Mouse (Mus musculus) A20 (cell line): ENCODE measurements around the gene Igbp1b.

Source experiments
- DNase-seq: peaks from one replicate; pipeline ENCODE4 v3.0.0-alpha.2; 2011; ENCODE audit warnings: low read depth, low spot score

The Igbp1b gene

DNA sequence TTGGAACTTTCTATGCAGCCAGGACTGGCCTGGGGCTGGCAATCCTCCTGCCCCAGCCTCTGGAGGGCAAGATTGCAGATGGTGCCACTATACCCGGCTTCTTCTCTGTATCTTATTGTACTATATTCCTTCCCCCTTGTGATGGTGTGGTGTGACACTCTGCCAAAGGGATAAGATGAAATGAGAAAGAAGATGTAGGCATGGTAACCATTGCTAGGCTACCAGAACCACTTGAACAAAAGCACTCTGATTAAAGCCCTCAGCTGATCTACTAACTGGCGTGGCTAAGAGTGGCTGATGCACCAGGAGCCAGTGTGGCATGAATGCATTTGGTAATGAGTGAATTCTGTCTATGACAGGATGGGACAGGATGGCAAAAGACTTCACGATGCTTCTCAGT lies at the start of gene Igbp1b:
TSS of gene Igbp1b (minus strand) at position 29 of the 400 bp plus-strand sequence.
- no peak for DNase-seq

- DNase-seq = no peak
Observed at GRCm38 (mm10) chr6:138682959-138683358, 24.6 kb upstream of the Igbp1b start.

DNA sequence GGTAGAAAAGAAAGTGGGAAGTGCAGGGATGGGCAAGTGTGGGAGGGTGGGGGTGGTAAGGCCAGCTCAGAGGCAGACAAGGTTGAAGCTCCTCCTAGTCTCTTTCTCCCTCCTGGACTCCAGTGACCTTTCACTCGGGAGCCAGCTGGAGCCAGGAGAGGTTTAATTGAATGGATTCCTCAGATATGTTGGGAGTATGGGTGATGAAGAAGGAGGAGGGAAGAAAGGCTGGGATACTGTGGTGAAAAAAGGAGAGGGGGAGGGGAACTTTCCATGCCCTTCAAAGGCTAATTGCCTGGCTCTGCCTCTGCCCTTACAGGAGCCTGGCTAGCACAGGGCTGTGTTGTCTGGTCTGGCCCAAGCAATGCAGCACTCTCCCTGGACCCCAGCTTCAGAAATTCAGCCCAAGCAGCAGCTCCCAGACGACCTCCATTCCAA lies 14.4 kb upstream of the Igbp1b start:
- DNase-seq = no peak

GRCm38 (mm10) chr6:138665416-138665815 lies 7.1 kb upstream of the Igbp1b start:
- no peak for DNase-seq

DNA sequence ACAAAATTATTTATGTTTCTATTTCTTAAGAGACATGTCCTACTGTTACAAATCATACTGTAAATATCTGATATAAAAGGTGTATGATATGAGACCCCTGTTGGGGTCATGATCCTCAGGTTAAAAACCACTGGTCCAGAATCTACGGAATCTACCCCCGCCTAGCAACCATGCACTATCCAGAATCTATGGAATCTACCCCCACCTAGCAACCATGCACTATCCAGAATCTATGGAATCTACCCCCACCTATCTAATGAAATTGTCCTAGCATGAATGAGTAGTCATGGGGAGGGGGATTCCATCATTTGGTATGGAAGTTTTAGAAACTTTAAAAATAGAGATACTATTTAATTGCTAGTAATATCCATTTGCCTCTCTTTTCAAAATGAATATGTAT lies 12.7 kb downstream of the Igbp1b start:
- DNase-seq = no peak

- no peak for DNase-seq
Observed at GRCm38 (mm10) chr6:138639351-138639750, 19.0 kb downstream of the Igbp1b start.

DNA sequence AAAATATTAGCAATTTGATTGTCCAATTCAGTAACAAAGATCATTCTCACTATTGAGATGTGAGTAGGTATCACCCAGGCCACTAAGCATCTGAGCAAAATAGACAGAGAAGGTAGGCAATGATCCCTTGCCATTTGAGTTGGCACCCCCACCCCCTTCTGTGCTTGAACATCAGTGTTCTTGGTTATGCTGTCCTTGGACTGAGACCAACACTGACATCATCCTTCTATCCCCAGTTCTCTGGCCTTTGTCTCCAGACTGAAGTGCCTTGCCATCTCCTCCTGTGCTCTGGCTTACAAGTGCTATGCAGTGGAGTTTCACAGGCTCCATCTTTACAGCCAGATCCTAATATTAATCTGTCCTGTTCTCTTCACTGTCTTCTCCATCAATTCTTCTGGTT lies 37.6 kb downstream of the Igbp1b start:
- DNase-seq = no peak

GRCm38 (mm10) chr6:138618396-138618795 lies 39.9 kb downstream of the Igbp1b start:
- no peak for DNase-seq
